Mouse (Mus musculus) inflammation-experienced regulatory T-cells (primary cell): Measurements from ENCODE around the gene Zc2hc1b. TPM values are rescaled to one million over a fixed set of nuclear protein-coding genes. Genes with fewer than 3 reads are reported as not detected.

Source experiments
- polyA plus RNA-seq, 2 experiments: library from polyadenylated mRNA; unstranded; fragments of 100-300 nt; shearing (Covaris generic); gene quantifications; one replicate each; pipeline ENCODE4 v1.2.1; 2017

Zc2hc1b gene
- 1 to 10 TPM in 1 of 2 experiments, not detected in 1; 1.2 TPM for polyA plus RNA-seq

GRCm38 (mm10) chr10:13177973-13178624, at the start of gene Zc2hc1b:
Gene Zc2hc1b (minus strand): TSS chr10:13178023.

GRCm38 (mm10) chr10:13192731-13193351, 15.0 kb upstream of the Zc2hc1b start, which contains the start of gene Ltv1:
Gene Ltv1 (minus strand): TSS chr10:13193168.

Other genes starting within 250 kb of the Zc2hc1b start
- 10 to 100 TPM; 24.2 to 61.7 TPM for gene Stx11, start 213.7 kb downstream of the Zc2hc1b start, polyA plus RNA-seq
- 10 to 100 TPM; 27.7 to 33.1 TPM for gene Sf3b5, start 172.7 kb downstream of the Zc2hc1b start, polyA plus RNA-seq
- 1 to 10 TPM; 2.1 to 4.4 TPM for gene Plagl1, start 117.5 kb downstream of the Zc2hc1b start, polyA plus RNA-seq
- 10 to 100 TPM; 41.4 to 46.4 TPM for gene Ltv1, start 15.1 kb upstream of the Zc2hc1b start, polyA plus RNA-seq